Mouse (Mus musculus): ENCODE measurements around the gene Ldlrap1. TPM values are rescaled to one million over a fixed set of nuclear protein-coding genes. Genes with fewer than 3 reads are reported as not detected.

Ldlrap1 gene
- polyA plus RNA-seq, 1 experiment from 2014 or later, result 16.5 TPM

- no peak overlapping the region for H3K4me3 ChIP-seq
- no peaks in the 10 kb centered on the region for H3K27me3 ChIP-seq (replicated peaks)
- H3K4me2 ChIP-seq, result no peak overlapping the region
- no peak overlapping the region for H3K27ac ChIP-seq (ENCODE audit: poor library complexity, severe bottlenecking)
- H3K4me1 ChIP-seq (replicated peaks), result peaks cover 31% of the 10 kb centered on the region
- 77% methylated on average over 6 of the region's 6 CpGs for WGBS
- ATAC-seq (ENCODE audit: insufficient number of reproducible peaks, low FRiP score), result no peak
- no peaks in the 10 kb centered on the region for H3K9me3 ChIP-seq (replicated peaks)
- H3K9ac ChIP-seq, result no peak overlapping the region
- no peaks in the 10 kb centered on the region for H3K36me3 ChIP-seq
Observed at GRCm38 (mm10) chr4:134774126-134774525, 6.3 kb upstream of the Ldlrap1 start.

DNA sequence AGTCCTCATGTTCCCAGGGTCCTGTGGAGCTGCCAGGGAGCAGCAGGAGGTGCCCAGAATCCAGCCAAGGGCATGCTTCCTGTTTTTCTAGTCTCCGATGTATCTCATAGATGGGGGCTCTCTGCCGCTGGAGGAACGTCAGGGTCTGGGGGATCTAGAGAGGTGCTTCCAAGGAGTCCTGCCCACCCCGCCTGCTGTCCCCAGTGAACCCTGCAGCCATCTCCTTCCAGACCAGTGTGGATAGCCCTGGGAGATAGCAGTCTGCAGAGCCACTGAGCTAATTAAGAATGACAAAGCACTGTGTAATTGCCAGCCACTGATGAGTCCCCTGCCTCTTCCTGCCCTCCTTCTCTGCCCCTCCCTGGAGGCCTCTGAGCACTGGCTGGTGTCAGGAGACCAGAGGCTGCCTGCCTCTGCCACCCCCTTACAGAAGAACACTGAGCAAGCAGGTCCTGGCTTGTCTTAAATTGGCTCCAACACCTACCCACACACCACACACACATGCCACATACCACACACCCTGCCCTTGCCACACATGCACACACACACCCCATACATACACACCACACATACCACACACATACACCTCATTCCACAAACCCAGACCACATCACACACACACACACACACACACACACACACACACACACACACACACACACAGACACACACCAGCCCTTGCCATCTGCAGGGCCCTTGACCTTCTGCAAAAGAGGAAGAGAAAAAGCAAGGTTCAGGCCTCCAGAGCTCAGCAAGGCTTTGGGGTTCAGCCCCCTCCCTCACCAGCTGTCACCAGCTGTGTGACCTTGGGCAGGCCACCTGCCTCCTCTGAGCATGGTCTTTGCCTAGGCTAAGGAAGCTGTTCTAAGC, 5.2 kb upstream of the Ldlrap1 start:
- peaks cover 37% of the 10 kb centered on the region for H3K4me1 ChIP-seq (replicated peaks)
- 0 out of 2 replicates have a peak overlapping the region, but pooled peaks have one; percentile 50 for H3K9ac ChIP-seq
- H3K36me3 ChIP-seq, result no peaks in the 10 kb centered on the region
- H3K27me3 ChIP-seq (replicated peaks), result no peaks in the 10 kb centered on the region
- 37% methylated on average over 4 of the region's 4 CpGs for WGBS
- H3K27ac ChIP-seq (ENCODE audit: poor library complexity, severe bottlenecking), result no peak overlapping the region
- H3K9me3 ChIP-seq (replicated peaks), result no peaks in the 10 kb centered on the region
- no peak overlapping the region for H3K4me2 ChIP-seq
- no peak for ATAC-seq (ENCODE audit: insufficient number of reproducible peaks, low FRiP score)
- no peak overlapping the region for H3K4me3 ChIP-seq

DNA sequence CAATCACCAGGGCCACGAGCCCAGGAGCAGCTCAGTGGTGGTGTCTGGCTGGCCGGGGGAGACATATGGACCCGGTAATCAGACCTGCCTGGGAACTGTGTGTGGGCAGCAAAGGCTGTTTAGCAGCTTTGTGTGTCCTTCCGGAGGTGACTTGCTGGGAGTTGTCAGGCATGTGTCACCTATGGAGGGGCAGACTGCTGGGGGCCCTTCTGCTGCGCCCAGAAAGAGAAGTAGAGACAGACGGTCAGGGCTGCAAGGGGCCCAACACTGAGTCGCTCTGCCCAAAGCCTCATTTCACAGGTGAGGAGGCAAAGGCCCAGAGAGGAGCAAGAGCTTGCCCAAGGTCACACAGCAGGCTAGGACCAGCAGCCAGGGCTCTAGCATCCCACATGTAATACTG, 2.1 kb upstream of the Ldlrap1 start:
- Histone ChIP-seq H3K4me2 (no peak overlapping the region), H3K4me3 (no peak overlapping the region), H3K9me3 (replicated peaks) (no peaks in the 10 kb centered on the region), H3K9ac (no peak overlapping the region), H3K27me3 (replicated peaks) (no peaks in the 10 kb centered on the region), H3K4me1 (replicated peaks) (peaks cover 50% of the 10 kb centered on the region), H3K36me3 (no peaks in the 10 kb centered on the region), H3K27ac (ENCODE audit: poor library complexity, severe bottlenecking) (no peak overlapping the region)
- WGBS, result 73% methylated on average over 7 of the region's 7 CpGs
- no peak for ATAC-seq (ENCODE audit: insufficient number of reproducible peaks, low FRiP score)

DNA sequence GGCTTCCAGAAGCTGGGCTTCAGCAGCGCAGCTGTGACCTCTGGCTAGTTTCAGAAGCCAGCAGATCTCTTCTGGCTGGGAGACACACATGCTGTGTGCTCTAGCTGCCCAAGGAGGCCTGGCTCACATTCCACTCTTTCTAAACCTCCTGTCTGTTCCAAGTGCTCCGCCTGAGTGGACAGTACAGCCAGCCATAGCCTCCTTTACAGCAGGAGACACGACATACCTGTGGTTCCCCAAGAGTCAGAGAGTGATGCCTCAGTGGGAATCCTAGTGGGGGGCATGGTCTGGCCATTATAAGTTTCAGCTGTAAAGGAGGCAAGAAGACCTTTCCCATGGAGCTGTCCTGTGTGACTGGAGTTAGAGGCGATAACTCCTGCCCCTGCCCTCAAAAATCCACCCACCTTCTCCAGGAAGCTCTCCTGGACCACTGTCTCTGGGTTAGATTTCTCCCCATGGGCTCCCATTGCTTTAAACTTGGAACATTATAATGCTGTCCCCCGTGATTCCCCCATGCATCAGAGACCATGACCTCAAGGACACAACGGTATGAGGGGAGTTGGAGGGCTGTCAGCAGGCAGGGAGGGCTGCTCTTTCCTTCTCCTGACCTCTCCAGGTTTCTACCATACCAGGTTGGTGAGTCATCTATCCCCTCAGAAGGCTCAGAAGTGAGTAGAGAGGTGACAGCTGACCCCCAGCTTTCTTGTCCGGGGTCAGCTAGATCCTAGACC, 1.4 kb upstream of the Ldlrap1 start:
- Histone ChIP-seq H3K27ac (ENCODE audit: poor library complexity, severe bottlenecking) (0 out of 2 replicates have a peak overlapping the region, but pooled peaks have one; percentile 3), H3K9ac (no peak overlapping the region), H3K4me1 (replicated peaks) (peaks cover 56% of the 10 kb centered on the region), H3K4me2 (no peak overlapping the region), H3K27me3 (replicated peaks) (no peaks in the 10 kb centered on the region), H3K36me3 (no peaks in the 10 kb centered on the region), H3K4me3 (no peak overlapping the region), H3K9me3 (replicated peaks) (no peaks in the 10 kb centered on the region)
- WGBS, result 50% methylated on average over 7 of the region's 7 CpGs
- no peak for ATAC-seq (ENCODE audit: insufficient number of reproducible peaks, low FRiP score)

DNA sequence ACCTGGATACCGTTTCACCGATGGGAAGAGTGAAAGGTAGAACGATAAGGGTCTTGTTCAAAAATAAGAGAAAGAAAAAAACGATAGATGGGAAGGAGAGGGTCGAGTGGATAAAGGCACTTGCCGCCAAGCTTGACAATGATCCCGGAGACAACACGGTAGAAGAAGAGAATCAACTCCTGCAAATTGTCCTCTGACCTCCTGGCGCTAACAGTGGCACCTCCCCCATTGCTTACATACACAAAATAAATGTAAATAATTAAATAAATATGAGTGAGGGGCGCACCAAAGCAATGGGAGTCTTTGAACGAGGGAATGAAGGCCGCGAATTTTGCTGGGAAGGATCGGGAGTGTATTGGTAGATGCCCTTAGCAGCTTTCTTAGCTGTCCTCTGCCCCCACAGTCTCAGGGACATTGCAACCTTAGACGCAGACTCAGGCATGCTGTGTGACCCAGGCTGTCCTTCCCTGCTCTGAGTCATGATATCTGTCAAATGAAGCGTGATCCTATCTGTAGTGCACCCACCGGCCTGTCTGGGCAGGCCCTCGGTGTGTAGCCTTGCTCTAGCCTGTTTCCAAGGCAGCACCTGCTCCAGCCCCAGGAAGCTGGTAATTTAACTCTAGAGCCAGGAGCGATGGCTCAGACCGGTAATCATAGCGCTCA, 533 bp upstream of the Ldlrap1 start:
- H3K27ac ChIP-seq (ENCODE audit: poor library complexity, severe bottlenecking), result no peak overlapping the region

DNA sequence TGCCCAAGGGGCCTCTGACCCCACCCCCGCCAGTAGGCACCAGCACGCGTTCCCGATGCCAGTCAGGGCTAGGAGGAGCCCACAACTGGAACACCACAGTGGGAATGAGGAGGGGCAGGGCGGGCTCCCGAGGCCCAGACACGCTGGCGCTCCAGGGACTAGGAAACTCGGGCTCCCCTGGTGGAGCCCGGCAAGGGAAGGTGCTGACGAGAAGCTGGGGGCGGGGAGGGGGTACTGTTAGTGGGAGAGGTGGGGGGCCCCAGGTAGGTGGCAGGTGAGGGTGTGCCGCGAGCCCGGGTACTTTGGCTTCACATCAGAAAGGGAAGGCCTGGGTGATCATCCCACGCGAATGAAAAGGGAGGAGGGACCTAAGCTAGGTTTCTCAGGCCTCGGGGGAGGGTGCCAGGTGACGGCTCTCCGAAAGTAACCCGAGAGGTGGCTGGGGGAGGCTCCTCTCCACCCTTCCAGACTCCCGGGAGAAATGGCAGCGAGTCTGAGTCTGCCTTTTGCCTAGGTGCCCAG, 859 bp downstream of the Ldlrap1 start:
- Histone ChIP-seq H3K27ac (ENCODE audit: poor library complexity, severe bottlenecking) (peak overlapping the region; percentile 65; the same call in 1 of the 2 replicates), H3K4me2 (peak overlapping the region; percentile 91), H3K4me1 (replicated peaks) (peaks cover 63% of the 10 kb centered on the region), H3K27me3 (replicated peaks) (no peaks in the 10 kb centered on the region), H3K9me3 (replicated peaks) (no peaks in the 10 kb centered on the region), H3K9ac (peak overlapping the region; percentile 89), H3K36me3 (no peaks in the 10 kb centered on the region), H3K4me3 (peak overlapping the region; percentile 83)
- ATAC-seq (ENCODE audit: insufficient number of reproducible peaks, low FRiP score), result 0 out of 2 replicates have a peak, but pooled peaks have one; percentile 1
- under 1% methylated on average over 22 of the region's 23 CpGs for WGBS

More for the DNA sequence above, 533 bp upstream of the Ldlrap1 start:
- Histone ChIP-seq H3K4me1 (replicated peaks) (peaks cover 62% of the 10 kb centered on the region), H3K9me3 (replicated peaks) (no peaks in the 10 kb centered on the region), H3K4me2 (peak overlapping the region; percentile 91), H3K36me3 (no peaks in the 10 kb centered on the region), H3K27me3 (replicated peaks) (no peaks in the 10 kb centered on the region), H3K4me3 (peak overlapping the region; percentile 83), H3K9ac (peak overlapping the region; percentile 89)
- 11% methylated on average over 21 of the region's 21 CpGs for WGBS
- no peak for ATAC-seq (ENCODE audit: insufficient number of reproducible peaks, low FRiP score)

DNA sequence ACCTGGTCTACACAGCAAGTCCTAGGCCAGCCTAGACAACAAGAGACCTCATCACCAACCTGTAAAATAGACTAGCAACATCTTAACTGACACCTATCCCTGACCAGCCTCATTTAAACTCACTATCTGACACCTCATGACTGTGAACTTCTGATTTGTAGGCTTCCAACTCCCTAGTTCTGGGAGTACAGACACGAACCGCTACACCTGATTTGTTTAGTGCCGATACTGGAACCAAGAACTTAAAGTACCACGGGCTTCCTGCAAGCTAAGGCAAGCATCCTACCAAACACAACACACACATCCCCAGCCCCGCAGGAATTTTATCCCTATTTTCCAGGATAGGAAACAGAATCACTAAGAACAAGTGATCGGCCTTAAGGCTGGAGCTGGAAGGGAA, 1.5 kb downstream of the Ldlrap1 start:
- H3K27me3 ChIP-seq (replicated peaks), result no peaks in the 10 kb centered on the region
- no peaks in the 10 kb centered on the region for H3K36me3 ChIP-seq
- H3K9me3 ChIP-seq (replicated peaks), result no peaks in the 10 kb centered on the region
- peak overlapping the region; percentile 83 for H3K4me3 ChIP-seq
- no peak for ATAC-seq (ENCODE audit: insufficient number of reproducible peaks, low FRiP score)
- H3K4me2 ChIP-seq, result peak overlapping the region; percentile 91
- H3K4me1 ChIP-seq (replicated peaks), result peaks cover 67% of the 10 kb centered on the region
- no peak overlapping the region for H3K27ac ChIP-seq (ENCODE audit: poor library complexity, severe bottlenecking)
- peak overlapping the region; percentile 89 for H3K9ac ChIP-seq
- 56% methylated on average over 6 of the region's 6 CpGs for WGBS

DNA sequence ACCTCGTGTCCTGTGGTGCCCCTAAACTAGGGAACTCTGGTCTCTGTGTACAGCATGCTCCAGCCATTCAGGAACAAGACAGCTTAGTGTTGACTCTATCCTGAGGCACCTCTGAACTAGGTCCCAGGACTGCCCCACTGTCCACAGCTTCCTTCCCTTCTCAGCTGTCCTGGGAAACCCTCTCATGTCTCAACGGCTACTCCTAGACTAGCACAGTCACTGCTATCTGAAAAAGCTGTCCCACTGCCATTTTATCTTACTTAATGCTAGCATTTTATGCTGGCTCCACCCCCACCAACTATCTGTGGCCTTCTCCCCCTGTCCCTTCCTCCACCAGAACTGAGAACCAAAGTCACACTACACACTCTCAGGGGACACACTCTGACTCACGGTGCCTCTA, 3.5 kb downstream of the Ldlrap1 start:
- no peaks in the 10 kb centered on the region for H3K27me3 ChIP-seq (replicated peaks)
- peaks cover 80% of the 10 kb centered on the region for H3K4me1 ChIP-seq (replicated peaks)
- H3K4me2 ChIP-seq, result peak overlapping the region; percentile 25; the same call in 1 of the 2 replicates
- no peaks in the 10 kb centered on the region for H3K36me3 ChIP-seq
- H3K9ac ChIP-seq, result 0 out of 2 replicates have a peak overlapping the region, but pooled peaks have one; percentile 31
- H3K27ac ChIP-seq (ENCODE audit: poor library complexity, severe bottlenecking), result peak overlapping the region; percentile 40; the same call in 1 of the 2 replicates
- H3K9me3 ChIP-seq (replicated peaks), result no peaks in the 10 kb centered on the region
- no peak overlapping the region for H3K4me3 ChIP-seq
- ATAC-seq (ENCODE audit: insufficient number of reproducible peaks, low FRiP score), result no peak
- 30% methylated on average over 3 of the region's 3 CpGs for whole genome bisulfite sequencing

DNA sequence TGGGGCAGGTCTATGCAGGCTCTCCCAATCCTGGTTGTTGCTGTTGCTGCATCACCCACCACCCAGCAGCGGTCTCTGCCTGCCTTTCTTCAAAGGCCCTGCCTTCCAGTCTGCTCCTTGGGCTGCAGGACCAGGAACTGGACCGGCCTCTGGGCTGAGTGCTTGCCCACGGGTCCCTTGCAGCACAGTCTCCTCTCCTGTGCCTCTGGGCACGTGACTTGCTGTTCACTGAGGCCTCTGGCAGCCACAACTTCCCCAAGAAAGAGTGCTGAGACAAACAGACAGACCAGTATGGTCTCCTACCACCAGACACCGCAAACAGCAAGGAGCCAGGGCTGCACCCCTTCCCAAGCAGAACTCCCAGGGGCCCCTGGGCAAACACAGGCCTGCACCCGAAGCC, 5.5 kb downstream of the Ldlrap1 start:
- Histone ChIP-seq H3K4me2 (no peak overlapping the region), H3K27ac (ENCODE audit: poor library complexity, severe bottlenecking) (no peak overlapping the region), H3K9ac (peak overlapping the region; percentile 10; the same call in 1 of the 2 replicates), H3K4me1 (replicated peaks) (peaks cover 78% of the 10 kb centered on the region), H3K27me3 (replicated peaks) (no peaks in the 10 kb centered on the region), H3K9me3 (replicated peaks) (no peaks in the 10 kb centered on the region), H3K4me3 (no peak overlapping the region), H3K36me3 (no peaks in the 10 kb centered on the region)
- no peak for ATAC-seq (ENCODE audit: insufficient number of reproducible peaks, low FRiP score)
- WGBS, result 77% methylated on average over 6 of the region's 6 CpGs

DNA sequence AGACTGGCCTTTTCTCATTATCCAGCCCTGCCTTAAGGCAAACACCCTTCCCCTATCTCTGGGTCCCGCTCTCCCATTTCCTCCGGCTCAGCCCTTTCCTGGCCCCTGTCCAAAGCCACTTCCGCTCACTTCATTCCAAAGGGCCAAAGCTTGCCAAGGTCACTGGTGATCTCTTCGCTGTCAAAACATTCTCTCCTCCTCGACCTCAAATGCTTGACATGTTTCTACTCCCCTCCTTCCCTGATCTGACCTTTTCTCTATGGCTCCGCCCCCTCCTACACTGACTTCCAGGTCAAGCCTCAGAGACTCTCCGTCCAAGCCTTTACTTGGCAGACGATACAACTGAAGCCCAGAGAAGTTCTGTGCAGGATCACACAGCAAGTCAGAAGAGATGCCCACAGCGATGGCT, 7.0 kb downstream of the Ldlrap1 start:
- Histone ChIP-seq H3K36me3 (no peaks in the 10 kb centered on the region), H3K27ac (ENCODE audit: poor library complexity, severe bottlenecking) (peak overlapping the region; percentile 79), H3K4me1 (replicated peaks) (peaks cover 76% of the 10 kb centered on the region)

More for the DNA sequence above, 7.0 kb downstream of the Ldlrap1 start:
- WGBS, result 11% methylated on average over 9 of the region's 9 CpGs
- H3K9me3 ChIP-seq (replicated peaks), result no peaks in the 10 kb centered on the region
- peak; percentile 79 for ATAC-seq (ENCODE audit: insufficient number of reproducible peaks, low FRiP score)
- H3K27me3 ChIP-seq (replicated peaks), result no peaks in the 10 kb centered on the region
- H3K4me3 ChIP-seq, result no peak overlapping the region
- H3K4me2 ChIP-seq, result peak overlapping the region; percentile 51
- no peak overlapping the region for H3K9ac ChIP-seq
